Comparison of ENCODE assay signal across 10 mouse cellular contexts in genomic region chr2:60071813-60072212, GRCm38 (mm10).
A peak's percentile ranks its signal among the peaks of the same experiment; 100 is the strongest.
DNase-seq lines count a peak whose midpoint lies in the region; ATAC-seq lines count a peak whose summit lies in the region.
"Had no signal": no experiment of that assay in that cellular context is flagged by ENCODE, and none has a peak within 500 bp of the region (broad histone marks: within the 10 kb centered on the region; RNA-seq: fewer than 3 reads in every experiment).

No protein-coding gene starts in this region.

- ATAC-seq in hematopoietic stem cell, adult 5-6 weeks (replicated peaks in 1 of 2; ENCODE audit: insufficient read depth in 1 of 2, low FRiP score in 2 of 2, low TSS enrichment in 1 of 2, low read depth in 1 of 2, poor library complexity in 2 of 2, severe bottlenecking in 2 of 2), result peak; percentile 89 to 96

- peak; percentile 38 for DNase-seq in retina, postnatal 1 day
- no peak for DNase-seq in retina, embryonic 14.5 days (ENCODE audit: low spot score)
- DNase-seq in lung, postnatal 36 days, result peak; percentile 81
- DNase-seq in T-cell, adult 2 months (ENCODE audit: low spot score), result no peak
- no peak for DNase-seq in cerebellum, adult 11 months
- DNase-seq in layer of hippocampus, adult 9-10 months (ENCODE audit: low spot score), result no peak
- no peak for DNase-seq in layer of hippocampus, postnatal 36 days
- DNase-seq: cerebellum, adult 2 months; right cerebral cortex, postnatal 25 days had no signal

Comparison
In these comparisons a context has a peak if more than half of its experiments do, and no peak if none do; other contexts are left out.
1. DNase-seq: peak in retina, postnatal 1 day (single experiment) and lung, postnatal 36 days (single experiment); none in retina, embryonic 14.5 days (single experiment), T-cell, adult 2 months (single experiment), cerebellum, adult 11 months (single experiment), layer of hippocampus, adult 9-10 months (single experiment) and layer of hippocampus, postnatal 36 days (0 of 2).